Mouse (Mus musculus) intestine, embryonic 14.5 days (tissue): ENCODE data around the gene Rgs7. TPM values are rescaled to one million over a fixed set of nuclear protein-coding genes. Genes with fewer than 3 reads are reported as not detected.

Experiments used
- ATAC-seq: fragments of 200-750 bp; cut with Nextera tagmentation; replicated peaks from 2 replicates; pipeline ENCODE4 v1.8.0; 2017; ENCODE audit warnings: low read depth, moderate number of reproducible peaks, moderate TSS enrichment, moderate library complexity; ENCODE audit not compliant: low FRiP score, low TSS enrichment
- DNase-seq: peaks from one replicate; pipeline ENCODE4 v3.0.0-alpha.2; 2018; ENCODE audit warnings: low spot score
- H3K27ac ChIP-seq: fragments of 300-500 bp; sonication (generic); 2 replicates; pipeline ENCODE4 v1.5.1; 2014; ENCODE audit warnings: low read depth, mild to moderate bottlenecking, control low read depth
- H3K27me3 ChIP-seq: fragments of 300-500 bp; sonication (generic); replicated peaks from 2 replicates; pipeline ENCODE4 v1.6.1; 2014; ENCODE audit warnings: low read length, control low read depth; ENCODE audit not compliant: control insufficient read depth, insufficient read depth
- H3K36me3 ChIP-seq: fragments of 300-500 bp; sonication (generic); 2 replicates; pipeline ENCODE4 v1.6.1; 2014; ENCODE audit warnings: low read length, control low read depth; ENCODE audit not compliant: control insufficient read depth, insufficient read depth
- H3K4me1 ChIP-seq: fragments of 300-500 bp; sonication (generic); replicated peaks from 2 replicates; pipeline ENCODE4 v1.6.1; 2014; ENCODE audit warnings: low read length, control low read depth, mixed read lengths; ENCODE audit not compliant: control insufficient read depth, insufficient read depth
- H3K4me2 ChIP-seq: fragments of 300-500 bp; sonication (generic); 2 replicates; pipeline ENCODE4 v1.6.1; 2014; ENCODE audit warnings: low read length
- H3K4me3 ChIP-seq: fragments of 300-500 bp; sonication (generic); 2 replicates; pipeline ENCODE4 v1.5.1; 2014; ENCODE audit warnings: low read depth, low read length, control low read depth, mixed read lengths
- H3K9ac ChIP-seq: fragments of 300-500 bp; sonication (generic); 2 replicates; pipeline ENCODE4 v1.6.1; 2014; ENCODE audit warnings: mild to moderate bottlenecking, low read length
- H3K9me3 ChIP-seq: fragments of 300-500 bp; sonication (generic); 2 replicates; pipeline ENCODE4 v1.6.1; 2016; ENCODE audit warnings: low read length, control low read depth; ENCODE audit not compliant: control insufficient read depth
- WGBS: fragments of 180-500 bp; shearing (Covaris S2); extraction: QIAGEN DNeasy Blood & Tissue Kit; methylation state at CpG from one replicate; pipeline ENCODE4 v1.1.7; 2014; 5-methylcytosine and 5-hydroxymethylcytosine counted together
- polyA plus RNA-seq: library from polyadenylated mRNA; unstranded; fragments of >200 nt; fragmentation: Nextera tagmentation; extraction: Ambion mirVana; gene quantifications from 2 replicates; pipeline ENCODE4 v1.2.1, GENCODE M21; 2014

The Rgs7 gene
- polyA plus RNA-seq, 1 experiment from 2014 or later = 2.7 TPM

DNA sequence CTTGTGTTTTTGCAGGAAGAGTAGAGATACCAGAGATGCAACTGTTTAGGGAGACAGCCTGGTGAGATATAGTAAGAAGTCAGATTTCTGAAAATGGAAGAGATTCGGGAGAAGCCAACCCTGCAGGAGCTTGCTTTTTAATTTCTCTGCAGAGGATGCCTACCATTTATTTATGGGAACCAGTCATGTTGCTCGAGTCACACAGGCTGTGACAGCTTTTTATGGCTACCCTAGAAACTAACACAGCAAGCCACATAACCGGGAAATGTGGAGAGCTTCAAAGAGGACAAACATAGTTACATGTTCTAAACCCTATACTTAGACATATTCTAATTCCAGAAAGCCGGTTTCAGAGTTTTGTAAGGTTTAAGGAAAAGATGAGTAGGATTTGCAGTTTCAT lies 349.2 kb downstream of the Rgs7 start:
- Histone ChIP-seq H3K4me2 (no peak overlapping the region), H3K27me3 (no peaks in the 10 kb centered on the region), H3K27ac (no peak overlapping the region), H3K4me1 (no peaks in the 10 kb centered on the region), H3K4me3 (no peak overlapping the region), H3K36me3 (no peaks in the 10 kb centered on the region), H3K9ac (no peak overlapping the region), H3K9me3 (no peaks in the 10 kb centered on the region)
- no peak for ATAC-seq
- no peak for DNase-seq
- 79% methylated on average over 4 of the region's 4 CpGs for WGBS

- H3K36me3 ChIP-seq = no peaks in the 10 kb centered on the region
- ATAC-seq (no peak), DNase-seq (no peak)
- H3K4me1 ChIP-seq = no peaks in the 10 kb centered on the region; the same call in 1 of the 2 replicates
- H3K4me3 ChIP-seq = no peak overlapping the region
- no peaks in the 10 kb centered on the region for H3K27me3 ChIP-seq
- H3K4me2 ChIP-seq = no peak overlapping the region
- H3K27ac ChIP-seq = peak overlapping the region; percentile 59; the same call in 1 of the 2 replicates
- no peaks in the 10 kb centered on the region for H3K9me3 ChIP-seq
- no peak overlapping the region for H3K9ac ChIP-seq
- 57% methylated on average over 2 of the region's 2 CpGs for WGBS
Measured at GRCm38 (mm10) chr1:175128525-175128924, 363.8 kb downstream of the Rgs7 start.

GRCm38 (mm10) chr1:175124416-175124815 lies 367.9 kb downstream of the Rgs7 start:
- Histone ChIP-seq H3K36me3 (no peaks in the 10 kb centered on the region), H3K4me3 (no peak overlapping the region), H3K4me2 (no peak overlapping the region), H3K27me3 (no peaks in the 10 kb centered on the region), H3K27ac (no peak overlapping the region), H3K9me3 (no peaks in the 10 kb centered on the region), H3K9ac (no peak overlapping the region), H3K4me1 (no peaks in the 10 kb centered on the region; the same call in 1 of the 2 replicates)
- DNase-seq (no peak), ATAC-seq (no peak)
- 88% methylated on average over 3 of the region's 3 CpGs for WGBS

DNA sequence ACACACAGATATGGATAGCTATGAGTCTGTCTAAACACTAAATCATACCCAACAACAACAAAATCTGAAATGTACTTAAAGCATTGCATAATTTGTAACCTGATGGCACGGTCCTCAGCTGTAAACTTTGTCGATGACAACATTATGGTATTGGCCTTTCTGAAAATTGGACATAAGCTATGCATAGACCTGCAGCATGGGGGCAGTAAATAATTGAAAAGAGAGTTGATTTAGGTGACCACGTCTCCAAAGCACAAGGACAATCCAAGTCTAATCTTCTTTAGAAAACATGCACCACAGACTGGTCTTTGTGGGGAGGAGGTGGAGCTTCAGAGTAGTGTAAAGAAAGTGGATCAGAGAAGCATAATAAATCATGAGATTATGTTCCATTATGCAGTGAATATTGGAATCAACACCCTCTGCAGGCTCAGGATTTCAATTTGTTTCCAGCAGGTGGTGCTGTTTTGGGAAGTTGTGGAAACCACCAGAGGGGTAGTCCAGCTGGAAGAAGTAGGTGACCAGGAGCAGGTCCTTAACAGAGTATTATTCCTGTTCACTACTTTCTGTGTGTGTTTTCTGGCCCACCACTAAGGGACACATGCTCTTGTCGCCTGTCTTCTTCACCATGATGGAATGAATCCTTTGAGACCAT lies 373.3 kb downstream of the Rgs7 start:
- no peaks in the 10 kb centered on the region for H3K9me3 ChIP-seq
- H3K4me2 ChIP-seq = no peak overlapping the region
- H3K4me3 ChIP-seq = no peak overlapping the region
- 72% methylated on average over 4 of the region's 4 CpGs for WGBS
- no peak overlapping the region for H3K9ac ChIP-seq
- no peaks in the 10 kb centered on the region for H3K27me3 ChIP-seq
- no peak for DNase-seq
- ATAC-seq = no peak
- no peaks in the 10 kb centered on the region for H3K36me3 ChIP-seq
- H3K27ac ChIP-seq = no peak overlapping the region
- no peaks in the 10 kb centered on the region for H3K4me1 ChIP-seq

DNA sequence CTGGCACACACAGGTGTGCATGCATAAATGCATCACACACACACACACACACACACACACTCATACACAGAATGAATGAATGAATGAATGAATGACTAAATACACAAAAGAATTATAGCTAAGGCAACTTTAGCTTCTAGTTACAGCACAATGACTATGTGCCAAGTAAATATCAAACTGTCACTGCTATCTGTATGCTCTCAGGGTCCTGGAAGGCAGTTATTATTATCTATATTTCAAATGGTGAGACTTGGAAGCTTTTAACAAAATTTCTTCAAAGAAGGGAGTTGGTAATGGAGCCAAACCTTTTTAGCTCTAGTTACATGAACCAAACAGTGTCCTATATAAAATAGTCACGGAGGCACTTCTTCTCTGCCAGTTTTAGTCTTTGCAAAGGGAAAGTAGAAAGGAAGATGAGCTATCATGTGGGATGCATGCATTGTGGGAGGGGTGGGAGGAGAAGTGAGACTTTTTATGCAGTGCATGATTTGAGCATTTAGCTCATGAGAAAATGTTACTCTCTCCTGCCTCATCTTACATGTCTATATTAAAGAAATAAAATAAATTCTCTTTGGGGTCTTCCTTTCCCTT lies 383.9 kb downstream of the Rgs7 start:
- H3K27me3 ChIP-seq = no peaks in the 10 kb centered on the region
- H3K4me2 ChIP-seq = no peak overlapping the region
- H3K36me3 ChIP-seq = no peaks in the 10 kb centered on the region
- H3K4me1 ChIP-seq = no peaks in the 10 kb centered on the region
- DNase-seq = no peak
- no peaks in the 10 kb centered on the region for H3K9me3 ChIP-seq
- H3K9ac ChIP-seq = no peak overlapping the region
- H3K4me3 ChIP-seq = no peak overlapping the region
- no peak overlapping the region for H3K27ac ChIP-seq
- WGBS = 89% methylated on average over 1 of the region's 1 CpGs
- no peak for ATAC-seq

DNA sequence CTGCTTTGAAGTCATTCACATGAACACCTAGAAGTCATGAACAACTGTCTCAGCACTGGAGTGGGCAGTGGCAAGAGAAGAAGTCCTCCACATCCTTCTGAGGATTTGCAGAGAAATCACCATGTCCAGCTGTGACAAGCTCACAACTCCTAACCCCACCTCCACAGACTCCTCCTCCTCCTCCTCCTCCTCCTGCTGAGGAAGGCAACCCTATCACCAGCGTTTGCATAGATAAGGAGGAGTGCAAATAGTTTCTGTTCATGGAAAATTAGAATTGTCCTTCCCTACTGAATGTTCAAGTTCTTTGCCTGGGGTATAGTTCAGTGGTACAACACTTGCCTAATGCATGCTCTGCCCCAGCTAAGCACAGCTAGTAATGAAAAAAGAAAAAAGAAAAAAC lies 386.0 kb downstream of the Rgs7 start:
- Histone ChIP-seq H3K27me3 (no peaks in the 10 kb centered on the region), H3K36me3 (no peaks in the 10 kb centered on the region), H3K9me3 (no peaks in the 10 kb centered on the region), H3K9ac (no peak overlapping the region), H3K4me3 (no peak overlapping the region), H3K27ac (no peak overlapping the region), H3K4me2 (no peak overlapping the region), H3K4me1 (no peaks in the 10 kb centered on the region)
- DNase-seq = no peak
- 46% methylated on average over 1 of the region's 1 CpGs for WGBS
- no peak for ATAC-seq

DNA sequence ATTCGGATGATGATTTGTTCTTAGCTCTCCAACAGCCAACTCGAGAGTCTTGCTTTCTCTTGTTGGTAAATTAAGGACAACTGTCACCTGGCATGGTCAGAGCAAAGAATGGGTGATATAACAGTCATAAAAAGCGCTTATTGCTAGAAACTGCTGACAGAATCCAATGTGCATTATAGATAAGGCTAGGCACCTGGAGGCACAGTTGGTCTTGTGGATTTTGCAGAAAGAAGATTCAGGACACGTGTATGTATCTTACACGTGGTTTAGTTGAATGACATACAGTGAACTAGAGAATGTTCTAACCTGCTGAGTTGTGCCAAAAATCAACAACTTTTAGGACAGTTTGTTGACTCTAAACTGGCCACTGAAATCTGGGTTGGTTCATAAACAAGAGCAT lies 386.9 kb downstream of the Rgs7 start:
- Histone ChIP-seq H3K4me3 (no peak overlapping the region), H3K27ac (no peak overlapping the region), H3K4me1 (no peaks in the 10 kb centered on the region), H3K4me2 (no peak overlapping the region), H3K9me3 (no peaks in the 10 kb centered on the region), H3K9ac (no peak overlapping the region), H3K36me3 (no peaks in the 10 kb centered on the region), H3K27me3 (no peaks in the 10 kb centered on the region)
- DNase-seq (no peak), ATAC-seq (no peak)
- 81% methylated on average over 5 of the region's 5 CpGs for WGBS

DNA sequence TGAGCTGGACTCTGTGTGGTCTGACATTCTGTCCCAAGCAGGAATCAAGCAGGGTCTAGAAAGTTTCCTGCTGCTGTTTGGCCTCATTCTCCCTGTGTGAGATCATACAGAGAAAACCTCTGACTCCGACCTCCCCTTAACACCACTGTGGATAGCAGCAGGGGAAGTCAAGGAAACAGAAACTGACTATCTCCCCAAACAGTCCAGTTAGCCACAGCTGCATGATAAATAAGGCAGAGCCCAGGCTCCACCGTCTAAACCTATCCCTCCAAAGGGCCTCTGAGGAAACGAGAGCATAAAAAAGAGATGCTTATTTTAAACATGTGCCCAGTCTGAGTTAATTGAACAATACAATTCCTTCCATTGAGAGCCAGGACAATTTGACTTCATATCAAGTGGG lies 395.3 kb downstream of the Rgs7 start:
- Histone ChIP-seq H3K4me1 (no peaks in the 10 kb centered on the region), H3K36me3 (no peaks in the 10 kb centered on the region), H3K27me3 (no peaks in the 10 kb centered on the region), H3K9me3 (no peaks in the 10 kb centered on the region), H3K4me3 (no peak overlapping the region), H3K9ac (no peak overlapping the region), H3K4me2 (no peak overlapping the region), H3K27ac (no peak overlapping the region)
- ATAC-seq (no peak), DNase-seq (no peak)
- 54% methylated on average over 3 of the region's 3 CpGs for WGBS

- Histone ChIP-seq H3K4me2 (no peak overlapping the region), H3K27me3 (no peaks in the 10 kb centered on the region), H3K9me3 (no peaks in the 10 kb centered on the region), H3K9ac (no peak overlapping the region), H3K27ac (no peak overlapping the region), H3K36me3 (no peaks in the 10 kb centered on the region), H3K4me3 (no peak overlapping the region), H3K4me1 (no peaks in the 10 kb centered on the region)
- WGBS = 74% methylated on average over 1 of the region's 1 CpGs
- ATAC-seq (no peak), DNase-seq (no peak)
Measured at GRCm38 (mm10) chr1:175082104-175082503, 410.2 kb downstream of the Rgs7 start.
